Mouse (Mus musculus) liver, postnatal 0 days (tissue): ENCODE measurements around the gene Atp8b5. TPM values are rescaled to one million over a fixed set of nuclear protein-coding genes. Genes with fewer than 3 reads are reported as not detected.
A peak's percentile ranks its signal among the peaks of the same experiment; 100 is the strongest.

Experiments used
- ATAC-seq: fragments of 200-750 bp; cut with Nextera tagmentation; 2 replicates; pipeline ENCODE4 v1.8.0; 2017; ENCODE audit warnings: mild to moderate bottlenecking, moderate library complexity
- DNase-seq: peaks from one replicate; pipeline ENCODE4 v3.0.0-alpha.2; 2016
- H3K27ac ChIP-seq: fragments of 300-500 bp; sonication (generic); 2 replicates; pipeline ENCODE4 v1.5.1; 2014; ENCODE audit warnings: antibody characterized with exemption, moderate library complexity, mild to moderate bottlenecking, low read depth
- H3K27me3 ChIP-seq: fragments of 300-500 bp; sonication (generic); 2 replicates; pipeline ENCODE4 v1.6.1; 2014; ENCODE audit warnings: low read length, control low read depth, mixed read lengths; ENCODE audit not compliant: insufficient read depth
- H3K36me3 ChIP-seq: fragments of 300-500 bp; sonication (generic); replicated peaks from 2 replicates; pipeline ENCODE4 v1.6.1; 2014; ENCODE audit warnings: mild to moderate bottlenecking, control low read depth, low read length, moderate library complexity, mixed read lengths; ENCODE audit not compliant: insufficient read depth
- H3K4me1 ChIP-seq: fragments of 300-500 bp; sonication (generic); 2 replicates; pipeline ENCODE4 v1.6.1; 2014; ENCODE audit warnings: antibody characterized with exemption, mild to moderate bottlenecking, control low read depth; ENCODE audit not compliant: insufficient read depth
- H3K4me2 ChIP-seq: fragments of 300-500 bp; sonication (generic); 2 replicates; pipeline ENCODE4 v1.6.1; 2014; ENCODE audit warnings: low read depth, mild to moderate bottlenecking, low read length, moderate library complexity, mixed read lengths
- H3K4me3 ChIP-seq: fragments of 300-500 bp; sonication (generic); 2 replicates; pipeline ENCODE4 v1.5.1; 2014; ENCODE audit warnings: low read depth, low read length
- H3K9ac ChIP-seq: fragments of 300-500 bp; sonication (generic); replicated peaks from 2 replicates; pipeline ENCODE4 v1.6.1; 2014; ENCODE audit warnings: mild to moderate bottlenecking, moderate library complexity
- H3K9me3 ChIP-seq: fragments of 300-500 bp; sonication (generic); 2 replicates; pipeline ENCODE4 v1.6.1; 2016; ENCODE audit warnings: mild to moderate bottlenecking, control low read depth, low read length, mixed read lengths
- CTCF ChIP-seq: sonication (generic); IDR thresholded peaks from 2 replicates; pipeline ENCODE4 v1.5.1; 2016; ENCODE audit warnings: antibody characterized with exemption, low read depth
- EP300 ChIP-seq: IDR thresholded peaks from 2 replicates; pipeline ENCODE4 v1.6.1; 2016; ENCODE audit warnings: antibody characterized with exemption, low read depth, mild to moderate bottlenecking
- WGBS: fragments of 180-500 bp; shearing (Covaris S2); extraction: QIAGEN DNeasy Blood & Tissue Kit; methylation state at CpG from one replicate; pipeline ENCODE4 v1.1.7; 2014; ENCODE audit not compliant: insufficient replicate concordance; 5-methylcytosine and 5-hydroxymethylcytosine counted together
- polyA plus RNA-seq: library from polyadenylated mRNA; unstranded; fragments of >200 nt; fragmentation: Nextera tagmentation; extraction: Ambion mirVana; gene quantifications from 2 replicates; pipeline ENCODE4 v1.2.1, GENCODE M21; 2015

Atp8b5 gene
- polyA plus RNA-seq, 1 experiment from 2014 or later, result 0.13 TPM

DNA sequence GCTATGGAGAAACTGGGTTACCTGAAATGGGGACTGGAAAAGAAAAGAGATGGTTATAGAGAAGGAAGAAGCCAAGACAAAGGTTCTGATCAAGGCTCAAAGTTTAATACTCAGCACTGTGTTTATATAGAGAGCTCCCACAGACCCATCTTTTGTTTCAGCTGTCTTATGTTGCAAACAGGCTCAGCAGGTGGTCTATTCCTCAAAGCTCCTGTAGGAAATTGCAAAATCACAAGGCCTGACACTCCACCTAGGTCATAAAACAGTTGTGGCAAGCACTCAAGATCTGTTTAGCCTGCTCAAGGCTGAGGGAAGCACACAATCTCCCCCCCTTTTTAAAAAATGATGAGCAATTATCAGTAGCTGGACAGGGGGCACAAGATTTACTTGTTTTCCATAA is 69.2 kb downstream of the Atp8b5 start:
- TF ChIP-seq CTCF, result no peak
- no peak for TF ChIP-seq EP300
- Histone ChIP-seq H3K4me1 (no peaks in the 10 kb centered on the region), H3K27ac (no peak overlapping the region), H3K36me3 (no peaks in the 10 kb centered on the region), H3K9me3 (peaks cover 5% of the 10 kb centered on the region; the same call in 1 of the 2 replicates), H3K4me2 (no peak overlapping the region), H3K4me3 (no peak overlapping the region), H3K27me3 (no peaks in the 10 kb centered on the region), H3K9ac (no peak overlapping the region)
- DNase-seq (no peak), ATAC-seq (no peak)

DNA sequence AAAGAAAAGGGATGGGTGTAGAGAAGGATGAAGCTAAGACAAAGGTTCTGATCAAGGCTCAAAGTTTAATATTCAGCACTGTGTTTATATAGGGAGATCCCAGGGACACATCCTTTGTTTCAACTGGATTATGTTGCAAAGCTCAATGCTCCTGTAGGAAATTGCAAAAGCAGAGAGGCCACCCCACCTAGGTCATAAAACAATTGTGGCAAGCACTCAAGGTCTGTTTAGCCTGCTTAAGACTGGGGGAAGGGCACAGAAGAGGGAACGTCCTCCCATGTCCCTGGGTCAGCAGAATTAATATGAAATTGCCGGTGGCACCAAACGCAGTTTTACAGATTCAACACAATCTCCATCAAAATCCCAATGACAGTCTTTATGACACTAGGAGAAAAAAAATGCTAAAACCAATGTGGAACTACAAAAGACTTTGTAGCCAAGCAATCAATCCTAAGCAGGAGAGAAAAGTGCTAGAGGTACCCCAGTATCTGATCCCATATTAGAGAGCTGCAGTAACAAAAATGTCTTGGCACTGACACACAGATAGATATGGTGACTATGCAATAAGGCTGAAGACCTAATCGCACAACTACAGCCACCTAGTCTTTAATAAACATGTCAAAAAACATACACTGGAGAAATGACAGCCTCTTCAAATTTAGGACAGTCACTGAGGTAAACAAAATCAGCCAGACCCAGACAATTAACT is 73.3 kb downstream of the Atp8b5 start:
- Histone ChIP-seq H3K9ac (no peak overlapping the region), H3K4me1 (no peaks in the 10 kb centered on the region), H3K27me3 (no peaks in the 10 kb centered on the region), H3K36me3 (no peaks in the 10 kb centered on the region), H3K9me3 (peaks cover 5% of the 10 kb centered on the region; the same call in 1 of the 2 replicates), H3K4me3 (no peak overlapping the region), H3K27ac (no peak overlapping the region), H3K4me2 (no peak overlapping the region)
- ATAC-seq (no peak), DNase-seq (no peak)
- WGBS, result 68% methylated on average over 4 of the region's 4 CpGs
- no peak for TF ChIP-seq EP300
- no peak for TF ChIP-seq CTCF

DNA sequence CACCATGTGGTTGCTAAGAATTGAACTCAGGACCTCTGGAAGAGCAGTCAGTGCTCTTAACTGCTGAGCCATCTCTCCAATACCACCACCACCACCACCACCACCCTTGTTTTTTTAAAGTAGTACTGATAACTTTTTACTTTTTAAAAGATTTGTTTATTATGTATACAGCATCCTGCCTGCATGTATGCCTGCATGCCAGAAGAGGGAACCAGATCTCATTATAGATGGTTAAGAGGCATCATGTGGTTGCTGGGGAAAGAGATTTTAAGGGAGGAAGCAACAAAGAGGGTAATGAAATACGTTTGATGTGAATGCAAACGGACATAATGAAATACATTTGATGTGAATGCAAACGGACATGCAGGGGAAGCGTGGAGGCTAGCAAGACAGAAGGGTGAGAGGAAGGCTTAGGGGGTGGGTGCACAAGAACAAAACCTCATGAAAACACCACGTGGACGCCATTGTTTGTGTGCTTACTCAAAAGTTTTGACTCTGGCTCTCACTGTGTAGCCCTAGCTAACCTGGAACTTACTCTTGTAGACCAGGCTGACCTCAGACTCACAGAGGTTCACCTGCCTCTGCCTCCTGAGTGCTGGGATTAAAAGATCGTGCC is 74.4 kb downstream of the Atp8b5 start:
- no peak overlapping the region for H3K4me2 ChIP-seq
- no peaks in the 10 kb centered on the region for H3K27me3 ChIP-seq
- no peaks in the 10 kb centered on the region for H3K4me1 ChIP-seq
- WGBS, result 73% methylated on average over 7 of the region's 7 CpGs
- ATAC-seq (no peak), DNase-seq (no peak)
- 0 out of 2 replicates have a peak, but pooled peaks have one; percentile 14 for TF ChIP-seq CTCF
- no peak for TF ChIP-seq EP300
- H3K27ac ChIP-seq, result no peak overlapping the region
- no peak overlapping the region for H3K9ac ChIP-seq
- no peak overlapping the region for H3K4me3 ChIP-seq
- H3K9me3 ChIP-seq, result peaks cover 3% of the 10 kb centered on the region; the same call in 1 of the 2 replicates
- no peaks in the 10 kb centered on the region for H3K36me3 ChIP-seq

DNA sequence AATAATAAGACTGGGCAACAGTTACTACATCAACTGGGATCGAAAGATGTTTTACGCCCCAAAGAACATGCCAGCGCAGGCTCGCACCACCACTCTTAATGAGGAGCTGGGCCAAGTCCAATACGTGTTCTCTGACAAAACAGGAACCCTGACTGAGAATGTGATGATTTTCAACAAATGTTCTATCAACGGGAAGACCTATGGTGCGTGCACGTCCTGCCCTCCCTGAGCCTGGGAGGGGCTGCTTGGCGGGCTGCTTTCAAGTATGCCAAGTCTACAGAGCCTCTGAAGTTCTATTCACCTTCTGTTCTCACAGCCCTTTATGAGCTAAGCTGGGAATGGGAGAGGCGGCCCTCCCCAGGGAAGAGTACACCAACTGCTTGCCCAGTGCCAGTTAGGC is 75.5 kb downstream of the Atp8b5 start:
- Histone ChIP-seq H3K9ac (no peak overlapping the region), H3K27me3 (no peaks in the 10 kb centered on the region), H3K4me1 (no peaks in the 10 kb centered on the region), H3K4me2 (no peak overlapping the region), H3K4me3 (no peak overlapping the region), H3K36me3 (no peaks in the 10 kb centered on the region), H3K9me3 (no peaks in the 10 kb centered on the region), H3K27ac (no peak overlapping the region)
- 83% methylated on average over 10 of the region's 10 CpGs for WGBS
- DNase-seq (no peak), ATAC-seq (no peak)
- TF ChIP-seq CTCF (no peak), EP300 (no peak)

DNA sequence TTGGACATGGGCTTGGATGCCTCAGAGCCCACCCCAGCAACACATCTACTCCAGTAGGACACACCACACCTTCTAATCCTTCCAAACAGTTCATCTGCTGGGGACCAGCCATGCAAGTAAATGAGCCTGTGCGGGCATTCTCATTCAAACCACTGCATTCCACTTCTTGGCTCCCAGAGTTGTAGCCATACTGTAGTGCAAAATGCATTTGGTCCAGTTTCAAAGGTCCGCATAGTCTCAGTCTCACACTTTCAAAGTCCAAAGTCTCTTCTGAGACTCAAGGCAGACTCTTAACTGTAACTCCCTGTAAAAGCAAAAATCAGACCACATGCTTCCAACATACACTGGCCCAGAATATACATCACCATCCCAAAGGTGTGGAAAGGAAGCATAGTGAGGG is 78.0 kb downstream of the Atp8b5 start:
- no peak overlapping the region for H3K4me2 ChIP-seq
- TF ChIP-seq EP300, result no peak
- no peak for TF ChIP-seq CTCF
- H3K4me3 ChIP-seq, result no peak overlapping the region
- no peaks in the 10 kb centered on the region for H3K27me3 ChIP-seq
- H3K9ac ChIP-seq, result no peak overlapping the region
- DNase-seq (no peak), ATAC-seq (no peak)
- H3K4me1 ChIP-seq, result no peaks in the 10 kb centered on the region
- 81% methylated on average over 2 of the region's 2 CpGs for WGBS
- H3K36me3 ChIP-seq, result no peaks in the 10 kb centered on the region
- H3K9me3 ChIP-seq, result no peaks in the 10 kb centered on the region
- H3K27ac ChIP-seq, result no peak overlapping the region

DNA sequence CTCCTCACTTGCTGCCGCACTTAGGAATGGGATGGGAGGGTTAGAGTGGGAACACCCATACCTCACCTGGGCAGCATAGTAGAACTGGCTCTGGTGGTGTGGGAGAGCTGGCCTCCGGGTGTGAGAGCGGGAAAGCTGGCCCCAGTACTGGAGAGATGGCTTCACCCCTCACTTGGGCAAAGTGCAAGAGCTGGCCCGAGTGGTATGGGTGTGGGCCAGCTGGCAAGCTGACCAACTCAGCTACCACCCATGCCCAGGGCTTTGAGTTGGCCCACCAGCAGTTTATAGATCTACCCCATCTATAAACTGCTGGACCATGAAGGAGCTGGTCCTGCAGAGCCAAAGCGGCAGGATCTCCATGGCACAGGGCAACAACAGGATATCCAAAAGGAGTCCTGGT is 82.2 kb downstream of the Atp8b5 start:
- ATAC-seq, result no peak
- no peak overlapping the region for H3K4me3 ChIP-seq
- no peaks in the 10 kb centered on the region for H3K27me3 ChIP-seq
- H3K4me2 ChIP-seq, result no peak overlapping the region
- no peak overlapping the region for H3K27ac ChIP-seq
- no peaks in the 10 kb centered on the region for H3K4me1 ChIP-seq
- WGBS, result 81% methylated on average over 5 of the region's 5 CpGs
- TF ChIP-seq CTCF, result no peak
- TF ChIP-seq EP300, result no peak
- H3K9ac ChIP-seq, result no peak overlapping the region
- DNase-seq, result no peak
- no peaks in the 10 kb centered on the region for H3K9me3 ChIP-seq
- no peaks in the 10 kb centered on the region for H3K36me3 ChIP-seq
